Mouse (Mus musculus): ENCODE results near the gene Ckm. TPM values are rescaled to one million over a fixed set of nuclear protein-coding genes. Genes with fewer than 3 reads are reported as not detected.
A peak's percentile ranks its signal among the peaks of the same experiment; 100 is the strongest.

The Ckm gene
- polyA plus RNA-seq, 1 experiment from 2014 or later = not detected

- peaks cover 9% of the 10 kb centered on the region for H3K9me3 ChIP-seq (replicated peaks)
These were observed 4.9 kb upstream of the Ckm start for GRCm38 (mm10) chr7:19399496-19400280.

GRCm38 (mm10) chr7:19400946-19401345 is 3.6 kb upstream of the Ckm start:
- ATAC-seq = no peak
- Histone ChIP-seq H3K4me3 (no peak overlapping the region), H3K4me2 (no peak overlapping the region), H3K36me3 (ENCODE audit: poor library complexity, severe bottlenecking) (peaks cover 2% of the 10 kb centered on the region; the same call in 1 of the 2 replicates), H3K9me3 (replicated peaks) (peaks cover 9% of the 10 kb centered on the region), H3K27ac (no peak overlapping the region), H3K4me1 (peaks cover 20% of the 10 kb centered on the region), H3K27me3 (peaks cover 67% of the 10 kb centered on the region), H3K9ac (no peak overlapping the region)
- WGBS = 88% methylated on average over 4 of the region's 4 CpGs

More at GRCm38 (mm10) chr7:19399496-19400280, 4.9 kb upstream of the Ckm start:
- H3K4me3 ChIP-seq = peak overlapping the region; percentile 29
- H3K4me2 ChIP-seq = peak overlapping the region; percentile 57
- peaks cover 20% of the 10 kb centered on the region for H3K4me1 ChIP-seq
- H3K27ac ChIP-seq = no peak overlapping the region
- peak overlapping the region; percentile 50; the same call in 1 of the 2 replicates for H3K9ac ChIP-seq
- ATAC-seq = peak; percentile 32
- WGBS = under 1% methylated on average over 26 of the region's 27 CpGs
- H3K27me3 ChIP-seq = peaks cover 56% of the 10 kb centered on the region
- H3K36me3 ChIP-seq (ENCODE audit: poor library complexity, severe bottlenecking) = peaks cover 14% of the 10 kb centered on the region

GRCm38 (mm10) chr7:19402535-19403112 is 2.0 kb upstream of the Ckm start:
- 0 out of 2 replicates have a peak overlapping the region, but pooled peaks have one; percentile 9 for H3K4me3 ChIP-seq
- ATAC-seq = no peak
- H3K36me3 ChIP-seq (ENCODE audit: poor library complexity, severe bottlenecking) = no peaks in the 10 kb centered on the region
- H3K27ac ChIP-seq = no peak overlapping the region
- H3K9me3 ChIP-seq (replicated peaks) = peaks cover 9% of the 10 kb centered on the region
- peaks cover 20% of the 10 kb centered on the region for H3K4me1 ChIP-seq
- 86% methylated on average over 9 of the region's 9 CpGs for WGBS
- peaks cover 76% of the 10 kb centered on the region for H3K27me3 ChIP-seq
- H3K9ac ChIP-seq = no peak overlapping the region
- no peak overlapping the region for H3K4me2 ChIP-seq

GRCm38 (mm10) chr7:19403731-19404296 is 762 bp upstream of the Ckm start, which contains the start of gene Klc3:
Gene Klc3, minus strand, starts transcription at chr7:19404104.
- WGBS = under 1% methylated on average over 49 of the region's 62 CpGs
- Histone ChIP-seq H3K4me3 (peak within 1 kb of the TSS; percentile 53), H3K4me1 (peaks cover 20% of the 10 kb centered on the region), H3K9me3 (replicated peaks) (peaks cover 9% of the 10 kb centered on the region), H3K36me3 (ENCODE audit: poor library complexity, severe bottlenecking) (no peaks in the 10 kb centered on the region), H3K27ac (no peak within 1 kb of the TSS), H3K4me2 (peak within 1 kb of the TSS; percentile 94), H3K9ac (peak within 1 kb of the TSS; percentile 65), H3K27me3 (peaks cover 76% of the 10 kb centered on the region)
- ATAC-seq = no peak

- Histone ChIP-seq H3K27ac (no peak overlapping the region), H3K27me3 (peaks cover 63% of the 10 kb centered on the region), H3K9ac (no peak overlapping the region), H3K4me2 (peak overlapping the region; percentile 33), H3K4me3 (no peak overlapping the region), H3K36me3 (ENCODE audit: poor library complexity, severe bottlenecking) (no peaks in the 10 kb centered on the region), H3K9me3 (replicated peaks) (peaks cover 8% of the 10 kb centered on the region), H3K4me1 (peaks cover 10% of the 10 kb centered on the region)
- 3% methylated on average over 19 of the region's 19 CpGs for WGBS
- ATAC-seq = peak; percentile 79
These were observed 841 bp downstream of the Ckm start for GRCm38 (mm10) chr7:19405417-19405816.

- no peak overlapping the region for H3K4me2 ChIP-seq
- H3K4me1 ChIP-seq = no peaks in the 10 kb centered on the region
- 65% methylated on average over 6 of the region's 6 CpGs for WGBS
- no peak for ATAC-seq
- H3K36me3 ChIP-seq (ENCODE audit: poor library complexity, severe bottlenecking) = no peaks in the 10 kb centered on the region
- H3K9ac ChIP-seq = no peak overlapping the region
- peaks cover 24% of the 10 kb centered on the region for H3K27me3 ChIP-seq
- no peak overlapping the region for H3K4me3 ChIP-seq
- peaks cover 8% of the 10 kb centered on the region; the same call in 1 of the 2 replicates for H3K9me3 ChIP-seq (replicated peaks)
- H3K27ac ChIP-seq = no peak overlapping the region
These were observed 5.2 kb downstream of the Ckm start for GRCm38 (mm10) chr7:19409753-19410152.

- H3K9ac ChIP-seq = no peak overlapping the region
- H3K4me2 ChIP-seq = no peak overlapping the region
- H3K4me3 ChIP-seq = no peak overlapping the region
- H3K27ac ChIP-seq = no peak overlapping the region
- H3K27me3 ChIP-seq = peaks cover 22% of the 10 kb centered on the region
- peaks cover 8% of the 10 kb centered on the region; the same call in 1 of the 2 replicates for H3K9me3 ChIP-seq (replicated peaks)
- ATAC-seq = no peak
- H3K4me1 ChIP-seq = no peaks in the 10 kb centered on the region
- H3K36me3 ChIP-seq (ENCODE audit: poor library complexity, severe bottlenecking) = no peaks in the 10 kb centered on the region
- WGBS = 78% methylated on average over 11 of the region's 11 CpGs
These were observed 6.3 kb downstream of the Ckm start for GRCm38 (mm10) chr7:19410766-19411344.

- no peak overlapping the region for H3K4me2 ChIP-seq
- no peak overlapping the region for H3K9ac ChIP-seq
- no peaks in the 10 kb centered on the region for H3K36me3 ChIP-seq (ENCODE audit: poor library complexity, severe bottlenecking)
- no peaks in the 10 kb centered on the region for H3K4me1 ChIP-seq
- peaks cover 8% of the 10 kb centered on the region; the same call in 1 of the 2 replicates for H3K9me3 ChIP-seq (replicated peaks)
- H3K27ac ChIP-seq = no peak overlapping the region
- no peak for ATAC-seq
- H3K27me3 ChIP-seq = peaks cover 24% of the 10 kb centered on the region
- 73% methylated on average over 5 of the region's 5 CpGs for WGBS
- H3K4me3 ChIP-seq = no peak overlapping the region
These were observed 7.2 kb downstream of the Ckm start for GRCm38 (mm10) chr7:19411783-19412182.

- Histone ChIP-seq H3K9me3 (replicated peaks) (peaks cover 8% of the 10 kb centered on the region; the same call in 1 of the 2 replicates), H3K27me3 (peaks cover 38% of the 10 kb centered on the region), H3K4me3 (no peak overlapping the region), H3K4me1 (no peaks in the 10 kb centered on the region), H3K9ac (no peak overlapping the region), H3K4me2 (no peak overlapping the region), H3K36me3 (ENCODE audit: poor library complexity, severe bottlenecking) (no peaks in the 10 kb centered on the region), H3K27ac (no peak overlapping the region)
- WGBS = 88% methylated on average over 3 of the region's 3 CpGs
- no peak for ATAC-seq
These were observed 8.9 kb downstream of the Ckm start for GRCm38 (mm10) chr7:19413525-19413924.

- Histone ChIP-seq H3K4me1 (peaks cover 4% of the 10 kb centered on the region; the same call in 1 of the 2 replicates), H3K27me3 (peaks cover 62% of the 10 kb centered on the region), H3K4me2 (no peak overlapping the region), H3K9me3 (replicated peaks) (peaks cover 8% of the 10 kb centered on the region; the same call in 1 of the 2 replicates), H3K4me3 (no peak overlapping the region), H3K27ac (no peak overlapping the region), H3K36me3 (ENCODE audit: poor library complexity, severe bottlenecking) (no peaks in the 10 kb centered on the region), H3K9ac (no peak overlapping the region)
- no peak for ATAC-seq
- 83% methylated on average over 15 of the region's 15 CpGs for WGBS
These were observed 12.0 kb downstream of the Ckm start for GRCm38 (mm10) chr7:19416590-19416989.

GRCm38 (mm10) chr7:19420121-19420520 is 15.5 kb downstream of the Ckm start:
- no peak overlapping the region for H3K27ac ChIP-seq
- no peak for ATAC-seq
- H3K4me3 ChIP-seq = 0 out of 2 replicates have a peak overlapping the region, but pooled peaks have one; percentile 3
- H3K9me3 ChIP-seq (replicated peaks) = no peaks in the 10 kb centered on the region
- H3K4me1 ChIP-seq = peaks cover 4% of the 10 kb centered on the region; the same call in 1 of the 2 replicates
- H3K36me3 ChIP-seq (ENCODE audit: poor library complexity, severe bottlenecking) = peaks cover 4% of the 10 kb centered on the region
- whole genome bisulfite sequencing = 6% methylated on average over 28 of the region's 28 CpGs
- no peak overlapping the region for H3K9ac ChIP-seq
- no peak overlapping the region for H3K4me2 ChIP-seq
- H3K27me3 ChIP-seq = peaks cover 72% of the 10 kb centered on the region
